Mouse (Mus musculus) liver, embryonic 14.5 days (tissue): Measurements from ENCODE around the gene Naa80. TPM values are rescaled to one million over a fixed set of nuclear protein-coding genes. Genes with fewer than 3 reads are reported as not detected.

Experiments
- ATAC-seq: fragments of 200-750 bp; cut with Nextera tagmentation; 2 replicates; pipeline ENCODE4 v1.8.0; 2017; ENCODE audit warnings: moderate number of reproducible peaks, mild to moderate bottlenecking, moderate library complexity; ENCODE audit not compliant: insufficient read depth
- DNase-seq, 3 experiments: peaks; one replicate each; pipeline ENCODE4 v3.0.0-alpha.2; 2012 to 2013; ENCODE audit warnings: low read depth in 3 of 3, low spot score in 3 of 3
- H3K27ac ChIP-seq: fragments of 300-500 bp; sonication (generic); 2 replicates; pipeline ENCODE4 v1.5.1; 2014; ENCODE audit warnings: moderate library complexity, mild to moderate bottlenecking, control low read depth, inconsistent platforms
- H3K27me3 ChIP-seq: fragments of 300-500 bp; sonication (generic); 2 replicates; pipeline ENCODE4 v1.6.1; 2014; ENCODE audit warnings: mild to moderate bottlenecking, low read length, moderate library complexity; ENCODE audit not compliant: control insufficient read depth, insufficient read depth
- H3K36me3 ChIP-seq: fragments of 300-500 bp; sonication (generic); replicated peaks from 2 replicates; pipeline ENCODE4 v1.6.1; 2014; ENCODE audit warnings: low read depth; ENCODE audit not compliant: control insufficient read depth, insufficient read depth
- H3K4me1 ChIP-seq, 2 experiments: fragments of 200-500 bp in 1 of 2; fragments of 300-500 bp in 1 of 2; sonication (generic) in 1 of 2; replicated peaks; 2 replicates each; pipeline ENCODE4 v1.6.1; 2012 to 2014; ENCODE audit warnings: antibody characterized with exemption in 1 of 2, inconsistent platforms in 1 of 2, low read length in 1 of 2; ENCODE audit not compliant: control insufficient read depth in 2 of 2, insufficient read depth in 2 of 2
- H3K4me2 ChIP-seq: fragments of 300-500 bp; sonication (generic); 2 replicates; pipeline ENCODE4 v1.6.1; 2014; ENCODE audit warnings: low read depth, mild to moderate bottlenecking, control low read depth, moderate library complexity
- H3K4me3 ChIP-seq, 2 experiments: fragments of 200-500 bp in 1 of 2; fragments of 300-500 bp in 1 of 2; sonication (generic) in 1 of 2; 2 replicates each; pipeline ENCODE4 v1.5.1; 2012 to 2014; ENCODE audit warnings: low read depth in 2 of 2, low read length in 2 of 2, mild to moderate bottlenecking in 2 of 2, control low read depth in 1 of 2, inconsistent platforms in 1 of 2, moderate library complexity in 1 of 2; ENCODE audit not compliant: insufficient read depth in 1 of 2
- H3K9ac ChIP-seq: fragments of 300-500 bp; sonication (generic); replicated peaks from 2 replicates; pipeline ENCODE4 v1.6.1; 2014; ENCODE audit warnings: mild to moderate bottlenecking, control low read depth, moderate library complexity
- H3K9me3 ChIP-seq: fragments of 300-500 bp; sonication (generic); 2 replicates; pipeline ENCODE4 v1.6.1; 2016; ENCODE audit warnings: low read length, mixed read lengths; ENCODE audit not compliant: control insufficient read depth
- CTCF ChIP-seq: IDR thresholded peaks from 2 replicates; pipeline ENCODE4 v1.5.1; 2016; ENCODE audit warnings: antibody characterized with exemption, low read depth, control low read depth
- EP300 ChIP-seq: IDR thresholded peaks from 2 replicates; pipeline ENCODE4 v1.6.1; 2016; ENCODE audit warnings: antibody characterized with exemption, low read depth
- WGBS: fragments of 180-500 bp; shearing (Covaris S2); extraction: QIAGEN DNeasy Blood & Tissue Kit; methylation state at CpG from one replicate; pipeline ENCODE4 v1.1.7; 2014; ENCODE audit not compliant: insufficient replicate concordance; 5-methylcytosine and 5-hydroxymethylcytosine counted together
- polyA plus RNA-seq, 2 experiments: library from polyadenylated mRNA; depleted of rRNA in 1 of 2; stranded (reverse) in 1 of 2; unstranded in 1 of 2; fragments of >200 nt; fragmentation: Nextera tagmentation in 1 of 2; extraction: Ambion mirVana in 1 of 2; gene quantifications; 2 replicates each; pipeline versions ENCODE4 v1.2.1 to v1.2.3; 2012 to 2014

The Naa80 gene
- polyA plus RNA-seq, 2 experiments: 8.9 to 11.4 TPM

DNA sequence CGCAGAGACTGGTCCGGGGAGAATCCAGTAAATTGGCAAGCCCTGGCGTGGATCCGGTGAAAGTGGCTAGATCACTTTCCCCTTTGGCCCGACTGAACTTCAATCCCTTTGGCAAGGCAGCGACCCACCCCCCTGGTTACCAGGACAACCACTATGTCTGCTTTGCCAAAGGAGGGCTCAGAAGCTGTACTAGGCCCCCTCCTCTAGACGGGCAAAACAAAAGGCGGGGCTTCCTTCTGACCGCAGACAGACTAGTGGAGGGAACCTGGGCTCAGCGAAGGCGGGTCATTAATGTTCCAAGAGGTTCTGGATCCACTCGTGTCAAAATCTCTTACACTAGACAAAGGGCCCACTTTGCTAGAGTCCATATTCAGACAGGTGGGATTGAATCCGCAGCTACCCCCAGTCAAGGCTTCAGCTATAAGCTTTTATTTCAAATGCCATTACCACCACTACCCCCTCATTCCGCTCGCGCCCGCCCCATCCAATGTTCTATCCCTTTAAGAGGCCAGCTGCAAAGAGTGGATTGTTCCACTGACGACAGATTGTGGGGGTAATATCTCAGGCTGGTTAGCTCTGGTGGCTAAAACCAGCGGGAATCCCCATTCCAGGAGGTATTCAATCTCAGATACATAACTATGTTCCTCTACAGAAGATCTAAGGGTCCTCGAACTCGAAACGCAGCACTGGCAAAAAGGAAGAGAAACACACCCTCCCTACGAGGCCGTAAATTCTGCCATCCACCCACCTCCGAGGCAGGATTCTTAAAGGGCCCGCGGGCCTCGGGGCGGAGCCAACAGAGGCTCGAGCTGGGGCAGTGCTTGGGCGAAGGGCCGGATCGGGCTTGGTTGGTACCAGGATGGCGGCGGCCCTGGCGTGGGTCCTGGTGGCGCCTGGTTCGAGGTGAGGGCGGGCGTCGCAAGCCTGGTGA is 10.1 kb upstream of the Naa80 start:
- ATAC-seq (peak; percentile 79), DNase-seq (peak; percentile 80 to 82 (median 81))
- under 1% methylated on average over 41 of the region's 41 CpGs for WGBS
- Histone ChIP-seq H3K4me2 (peak overlapping the region; percentile 85), H3K4me1 (peaks cover 48 to 63% of the 10 kb centered on the region in 2 experiments), H3K36me3 (peaks cover 12% of the 10 kb centered on the region), H3K9me3 (no peaks in the 10 kb centered on the region), H3K9ac (peak overlapping the region; percentile 87), H3K27me3 (no peaks in the 10 kb centered on the region), H3K27ac (peak overlapping the region; percentile 84), H3K4me3 (peak overlapping the region; percentile 86 to 88)
- TF ChIP-seq EP300 (peak; percentile 57), CTCF (no peak)

- no peaks in the 10 kb centered on the region for H3K9me3 ChIP-seq
- DNase-seq (no peak), ATAC-seq (peak; percentile 9)
- no peaks in the 10 kb centered on the region for H3K27me3 ChIP-seq
- H3K4me3 ChIP-seq: peak overlapping the region; percentile 86 to 88
- no peak for TF ChIP-seq EP300
- TF ChIP-seq CTCF: 0 out of 2 replicates have a peak, but pooled peaks have one; percentile 9
- peak overlapping the region; percentile 85 for H3K4me2 ChIP-seq
- peaks cover 12% of the 10 kb centered on the region for H3K36me3 ChIP-seq
- 0% methylated on average over 23 of the region's 23 CpGs for WGBS
- peak overlapping the region; percentile 84 for H3K27ac ChIP-seq
- peak overlapping the region; percentile 87 for H3K9ac ChIP-seq
- H3K4me1 ChIP-seq: peaks cover 42 to 57% of the 10 kb centered on the region in 2 experiments
Observed at GRCm38 (mm10) chr9:107569270-107569669, 9.4 kb upstream of the Naa80 start.

DNA sequence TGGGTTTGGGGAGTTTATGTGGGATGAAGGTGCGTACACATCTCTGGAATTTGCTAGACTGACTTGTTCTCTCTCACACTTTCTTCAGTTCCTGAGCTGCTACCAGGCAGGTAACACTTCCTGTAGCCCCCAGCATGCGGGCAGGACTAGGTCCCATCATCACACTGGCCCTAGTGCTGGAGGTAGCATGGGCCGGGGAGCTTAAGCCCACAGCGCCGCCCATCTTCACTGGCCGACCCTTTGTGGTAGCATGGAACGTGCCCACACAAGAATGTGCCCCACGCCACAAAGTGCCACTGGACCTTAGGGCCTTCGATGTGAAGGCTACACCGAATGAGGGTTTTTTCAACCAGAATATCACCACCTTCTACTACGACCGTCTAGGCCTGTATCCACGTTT is 8.7 kb upstream of the Naa80 start:
- no peaks in the 10 kb centered on the region for H3K9me3 ChIP-seq
- DNase-seq (no peak), ATAC-seq (no peak)
- no peaks in the 10 kb centered on the region for H3K27me3 ChIP-seq
- peak overlapping the region; percentile 87 for H3K9ac ChIP-seq
- 64% methylated on average over 13 of the region's 13 CpGs for WGBS
- TF ChIP-seq EP300 (no peak), CTCF (0 out of 2 replicates have a peak, but pooled peaks have one; percentile 4)
- peaks cover 42 to 56% of the 10 kb centered on the region in 2 experiments for H3K4me1 ChIP-seq
- peaks cover 12% of the 10 kb centered on the region for H3K36me3 ChIP-seq
- peak overlapping the region; percentile 84 for H3K27ac ChIP-seq
- peak overlapping the region; percentile 85 for H3K4me2 ChIP-seq
- H3K4me3 ChIP-seq: peak overlapping the region; percentile 86 to 88

GRCm38 (mm10) chr9:107570845-107571244 is 7.8 kb upstream of the Naa80 start:
- H3K4me3 ChIP-seq: peak overlapping the region; percentile 86 to 88
- peaks cover 45 to 58% of the 10 kb centered on the region in 2 experiments for H3K4me1 ChIP-seq
- peak; percentile 71 for ATAC-seq
- peak overlapping the region; percentile 84 for H3K27ac ChIP-seq
- H3K9ac ChIP-seq: peak overlapping the region; percentile 87
- no peaks in the 10 kb centered on the region for H3K27me3 ChIP-seq
- WGBS: 38% methylated on average over 21 of the region's 21 CpGs
- TF ChIP-seq CTCF (no peak), EP300 (peak; percentile 89)
- no peaks in the 10 kb centered on the region for H3K9me3 ChIP-seq
- H3K4me2 ChIP-seq: peak overlapping the region; percentile 85
- DNase-seq: peak; percentile 70 to 81 (median 75)
- peaks cover 12% of the 10 kb centered on the region for H3K36me3 ChIP-seq
